Mouse (Mus musculus) E14TG2a.4 (cell line): ENCODE data around the gene Batf2.

Experiments
- CTCF ChIP-seq: conservative IDR thresholded peaks from 2 replicates; pipeline ENCODE4 v1.5.1; 2014; ENCODE audit warnings: low read length
- NANOG ChIP-seq: IDR thresholded peaks from 2 replicates; pipeline ENCODE4 v1.6.1; 2014; ENCODE audit warnings: borderline replicate concordance, low read length, mixed read lengths
- POU5F1 ChIP-seq: IDR thresholded peaks from 2 replicates; pipeline ENCODE4 v1.6.1; 2014; ENCODE audit warnings: low read length, borderline replicate concordance

GRCm38 (mm10) chr19:6123330-6123729 is 17.5 kb upstream of the Batf2 start:
- TF ChIP-seq CTCF (no peak), POU5F1 (no peak), NANOG (no peak)
